Comparison of ENCODE assay signal across 13 mouse cellular contexts in the genomic region with DNA sequence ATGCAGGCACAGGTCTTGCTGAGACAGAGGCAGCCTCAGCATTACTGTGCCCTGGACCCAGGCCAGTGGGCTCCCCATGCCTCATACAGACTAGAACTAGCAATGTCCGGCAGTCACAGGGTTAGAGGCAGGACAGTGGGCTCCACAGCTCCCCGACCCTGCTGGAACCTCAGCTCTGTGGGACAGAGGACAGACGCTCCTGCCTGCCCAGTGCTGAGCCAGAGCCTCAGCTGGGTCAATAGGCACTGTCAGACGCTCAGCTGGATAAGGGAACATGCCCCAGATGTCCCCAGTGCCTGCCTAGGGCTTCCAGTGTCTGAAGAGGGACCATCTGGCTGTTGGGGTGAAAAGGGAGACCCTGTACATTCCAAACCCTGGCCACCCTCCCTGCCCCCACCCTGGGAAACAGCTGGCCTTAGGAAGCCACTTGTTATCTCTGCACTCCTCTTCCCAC. TPM values are rescaled to one million over a fixed set of nuclear protein-coding genes. Genes with fewer than 3 reads are reported as not detected.
DNase-seq lines count a peak whose midpoint lies in the region; ATAC-seq and TF ChIP-seq lines count a peak whose summit lies in the region.
"Had no signal": no experiment of that assay in that cellular context is flagged by ENCODE, and none has a peak within 500 bp of the region (broad histone marks: within the 10 kb centered on the region; RNA-seq: fewer than 3 reads in every experiment).

No protein-coding gene starts in this region.

- no peak overlapping the region for H3K4me3 ChIP-seq in heart, adult 2 months
- H3K4me3 ChIP-seq in lung, postnatal 0 days (ENCODE audit: low read depth, low read length): no peak overlapping the region
- no peak overlapping the region for H3K4me3 ChIP-seq in hindbrain, embryonic 16.5 days (ENCODE audit: low read length)
- H3K4me3 ChIP-seq: embryonic facial prominence, embryonic 13.5 days had no signal

- H3K4me1 ChIP-seq in heart, adult 2 months (ENCODE audit: control insufficient read depth, insufficient read depth, low read length): 0 out of 2 replicates have a peak, but pooled peaks cover 2% of the 10 kb centered on the region
- no peaks in the 10 kb centered on the region for H3K4me1 ChIP-seq in lung, postnatal 0 days (ENCODE audit: insufficient read depth, low read depth, low read length)
- H3K4me1 ChIP-seq in hindbrain, embryonic 16.5 days (ENCODE audit: control insufficient read depth, insufficient read depth, low read depth, low read length): peaks cover 5% of the 10 kb centered on the region; the same call in 1 of the 2 replicates
- H3K4me1 ChIP-seq: embryonic facial prominence, embryonic 13.5 days had no signal

- intact Hi-C loops in heart, adult 2 months (cut with DNase I): no loop called here

- no peak for DNase-seq in heart, adult 2 months
- DNase-seq in heart, adult 18-20 months: no peak
- no peak for DNase-seq in lung, postnatal 0 days (ENCODE audit: low spot score)
- no peak for DNase-seq in lung, postnatal 25 days (ENCODE audit: low spot score)
- DNase-seq in retina, embryonic 14.5 days (ENCODE audit: low spot score): peak; percentile 62
- no peak for DNase-seq in left cerebral cortex, adult 18-20 months (ENCODE audit: low spot score in 2 of 2)
- DNase-seq in T-cell, adult 2 months (ENCODE audit: low spot score): no peak
- DNase-seq: lung, postnatal 14 days; thymus, postnatal 25 days had no signal

- no peak overlapping the region for H3K9ac ChIP-seq in heart, adult 2 months (ENCODE audit: low read depth, low read length)
- no peak overlapping the region for H3K9ac ChIP-seq in lung, postnatal 0 days (replicated peaks; ENCODE audit: low read depth)
- H3K9ac ChIP-seq in hindbrain, embryonic 16.5 days (ENCODE audit: low read depth, low read length): 0 out of 2 replicates have a peak overlapping the region, but pooled peaks have one; percentile 19
- H3K9ac ChIP-seq: embryonic facial prominence, embryonic 13.5 days had no signal

- no peak for TF ChIP-seq EP300 in heart, adult 2 months (IDR thresholded peaks at IDR 0.05; ENCODE audit: insufficient read depth, low read depth, low read length)
- TF ChIP-seq EP300 in lung, postnatal 0 days (IDR thresholded peaks at IDR 0.05): no peak

- H3K36me3 ChIP-seq in heart, adult 2 months (ENCODE audit: control insufficient read depth, insufficient read depth, low read length): no peaks in the 10 kb centered on the region
- H3K36me3 ChIP-seq in lung, postnatal 0 days (ENCODE audit: insufficient read depth, low read length): peaks cover 4% of the 10 kb centered on the region
- peaks cover 12% of the 10 kb centered on the region; the same call in 1 of the 2 replicates for H3K36me3 ChIP-seq in hindbrain, embryonic 16.5 days (ENCODE audit: control insufficient read depth, insufficient read depth, low read length)

- no peaks in the 10 kb centered on the region for H3K9me3 ChIP-seq in lung, postnatal 0 days (ENCODE audit: low read length)
- no peaks in the 10 kb centered on the region for H3K9me3 ChIP-seq in hindbrain, embryonic 16.5 days (ENCODE audit: control insufficient read depth, low read length)
- H3K9me3 ChIP-seq: embryonic facial prominence, embryonic 13.5 days had no signal

- H3K27me3 ChIP-seq in heart, adult 2 months (ENCODE audit: control insufficient read depth, insufficient read depth, low read length): no peaks in the 10 kb centered on the region
- no peaks in the 10 kb centered on the region for H3K27me3 ChIP-seq in lung, postnatal 0 days (replicated peaks; ENCODE audit: insufficient read depth, low read length)
- no peaks in the 10 kb centered on the region for H3K27me3 ChIP-seq in hindbrain, embryonic 16.5 days (replicated peaks; ENCODE audit: control insufficient read depth, insufficient read depth, low read length)
- H3K27me3 ChIP-seq: embryonic facial prominence, embryonic 13.5 days had no signal

- H3K27ac ChIP-seq in heart, adult 2 months: peak overlapping the region; percentile 23
- no peak overlapping the region for H3K27ac ChIP-seq in lung, postnatal 0 days (ENCODE audit: low read length)
- no peak overlapping the region; the same call in 1 of the 2 replicates for H3K27ac ChIP-seq in hindbrain, embryonic 16.5 days (ENCODE audit: low read depth, low read length)
- H3K27ac ChIP-seq: embryonic facial prominence, embryonic 13.5 days had no signal

- H3K4me2 ChIP-seq in lung, postnatal 0 days (replicated peaks; ENCODE audit: low read depth, low read length): no peak overlapping the region
- H3K4me2 ChIP-seq in hindbrain, embryonic 16.5 days (ENCODE audit: low read length): no peak overlapping the region
- H3K4me2 ChIP-seq: embryonic facial prominence, embryonic 13.5 days had no signal

- TF ChIP-seq POLR2A in heart, adult 2 months (IDR thresholded peaks at IDR 0.05; ENCODE audit: insufficient read depth, low read depth, low read length): no peak

- H3K79me2 ChIP-seq in heart, adult 2 months (replicated peaks; ENCODE audit: control insufficient read depth, insufficient read depth, low read length): no peaks in the 10 kb centered on the region

- ATAC-seq in lung, postnatal 0 days: peak; percentile 26; the same call in 1 of the 2 replicates
- no peak for ATAC-seq in hindbrain, embryonic 16.5 days

- WGBS in heart, adult 2 months: 21% methylated on average over 4 of the region's 4 CpGs
- 22% methylated on average over 4 of the region's 4 CpGs for WGBS in lung, postnatal 0 days
- WGBS in hindbrain, embryonic 16.5 days: 20% methylated on average over 4 of the region's 4 CpGs

- TF ChIP-seq CTCF in heart, adult 2 months (IDR thresholded peaks at IDR 0.05): no peak
- no peak for TF ChIP-seq CTCF in lung, postnatal 0 days (IDR thresholded peaks at IDR 0.05)

RNA-seq across cellular contexts. Expression of a gene that starts 8.1 kb away (rescaled TPM):
- total RNA-seq in heart, adult 2 months (2021): not detected
- not detected in 2 replicates for polyA plus RNA-seq in heart, adult 2 months (2012; rRNA removed)
- not detected for total RNA-seq in heart, adult 18-20 months (2021)
- not detected in 2 replicates for polyA plus RNA-seq in lung, postnatal 0 days (2015; fragmentation: Nextera tagmentation; extraction: Ambion mirVana)
- polyA plus RNA-seq in hindbrain, embryonic 16.5 days (2015; fragmentation: Nextera tagmentation; extraction: Ambion mirVana): 0.18 and 0.49 TPM in 2 replicates
- total RNA-seq in left cerebral cortex, adult 18-20 months (2021): 10 to 100 TPM; 13.0 to 13.6 TPM
- total RNA-seq: neutrophil, adult 5-6 weeks had no signal
- polyA plus RNA-seq: embryonic facial prominence, embryonic 13.5 days; small intestine, adult 2 months had no signal

RNA-seq across cellular contexts. Expression of a gene that starts 8.7 kb away (rescaled TPM):
- total RNA-seq in heart, adult 2 months (2021): 1 to 10 TPM; 5.7 to 6.7 TPM
- 19.1 and 23.3 TPM in 2 replicates for polyA plus RNA-seq in heart, adult 2 months (2012; rRNA removed)
- 1 to 10 TPM; 8.6 to 9.3 TPM for total RNA-seq in heart, adult 18-20 months (2021)
- polyA plus RNA-seq in lung, postnatal 0 days (2015; fragmentation: Nextera tagmentation; extraction: Ambion mirVana): 7.3 and 7.8 TPM in 2 replicates
- 32.0 and 33.9 TPM in 2 replicates for polyA plus RNA-seq in hindbrain, embryonic 16.5 days (2015; fragmentation: Nextera tagmentation; extraction: Ambion mirVana)
- 10 to 100 TPM; 28.9 to 33.5 TPM for total RNA-seq in left cerebral cortex, adult 18-20 months (2021)

RNA-seq across cellular contexts. Expression of a gene that starts 22.6 kb away (rescaled TPM):
- not detected for total RNA-seq in heart, adult 2 months (2021)
- polyA plus RNA-seq in heart, adult 2 months (2012; rRNA removed): 0.20 TPM in 1 of 2 replicates, not detected in the other
- total RNA-seq in heart, adult 18-20 months (2021): under 1 TPM; 0.15 to 0.23 TPM
- not detected in 2 replicates for polyA plus RNA-seq in lung, postnatal 0 days (2015; fragmentation: Nextera tagmentation; extraction: Ambion mirVana)
- polyA plus RNA-seq in hindbrain, embryonic 16.5 days (2015; fragmentation: Nextera tagmentation; extraction: Ambion mirVana): not detected in 2 replicates
- not detected for total RNA-seq in left cerebral cortex, adult 18-20 months (2021)
- polyA plus RNA-seq: embryonic facial prominence, embryonic 13.5 days; small intestine, adult 2 months had no signal

RNA-seq across cellular contexts. Expression of a gene that starts 37.2 kb away (rescaled TPM):
- total RNA-seq in heart, adult 2 months (2021): 10 to 100 TPM; 25.7 to 26.7 TPM
- 43.9 and 54.8 TPM in 2 replicates for polyA plus RNA-seq in heart, adult 2 months (2012; rRNA removed)
- 10 to 100 TPM; 24.2 to 28.5 TPM for total RNA-seq in heart, adult 18-20 months (2021)
- 69.5 and 73.5 TPM in 2 replicates for polyA plus RNA-seq in lung, postnatal 0 days (2015; fragmentation: Nextera tagmentation; extraction: Ambion mirVana)
- polyA plus RNA-seq in hindbrain, embryonic 16.5 days (2015; fragmentation: Nextera tagmentation; extraction: Ambion mirVana): 49.4 and 50.1 TPM in 2 replicates
- 10 to 100 TPM; 20.9 to 23.1 TPM for total RNA-seq in left cerebral cortex, adult 18-20 months (2021)

RNA-seq across cellular contexts. Expression of a gene that starts 45.4 kb away (rescaled TPM):
- total RNA-seq in heart, adult 2 months (2021): 100 to 1,000 TPM; 119 to 132 TPM
- 146 and 266 TPM in 2 replicates for polyA plus RNA-seq in heart, adult 2 months (2012; rRNA removed)
- total RNA-seq in heart, adult 18-20 months (2021): 100 to 1,000 TPM; 118 to 140 TPM
- 19.1 and 24.3 TPM in 2 replicates for polyA plus RNA-seq in lung, postnatal 0 days (2015; fragmentation: Nextera tagmentation; extraction: Ambion mirVana)
- polyA plus RNA-seq in hindbrain, embryonic 16.5 days (2015; fragmentation: Nextera tagmentation; extraction: Ambion mirVana): 75.3 and 80.5 TPM in 2 replicates
- total RNA-seq in left cerebral cortex, adult 18-20 months (2021): 10 to 100 TPM; 66.0 to 69.4 TPM

Comparison
In these comparisons a context has a peak if more than half of its experiments do, and no peak if none do; other contexts are left out.
1. RNA of a gene that starts 8.1 kb away (total RNA-seq): 13.0 to 13.6 TPM in left cerebral cortex, adult 18-20 months; not detected in heart, adult 2 months and not detected in heart, adult 18-20 months; every median in the first group is over 10 times any median in the second.